Mouse (Mus musculus) thymus, postnatal 4 days (tissue): Measurements from ENCODE around the gene Prelid3b.

ENCODE experiments used
- DNase-seq: peaks from one replicate; pipeline ENCODE4 v3.0.0; 2021

Prelid3b gene

DNA sequence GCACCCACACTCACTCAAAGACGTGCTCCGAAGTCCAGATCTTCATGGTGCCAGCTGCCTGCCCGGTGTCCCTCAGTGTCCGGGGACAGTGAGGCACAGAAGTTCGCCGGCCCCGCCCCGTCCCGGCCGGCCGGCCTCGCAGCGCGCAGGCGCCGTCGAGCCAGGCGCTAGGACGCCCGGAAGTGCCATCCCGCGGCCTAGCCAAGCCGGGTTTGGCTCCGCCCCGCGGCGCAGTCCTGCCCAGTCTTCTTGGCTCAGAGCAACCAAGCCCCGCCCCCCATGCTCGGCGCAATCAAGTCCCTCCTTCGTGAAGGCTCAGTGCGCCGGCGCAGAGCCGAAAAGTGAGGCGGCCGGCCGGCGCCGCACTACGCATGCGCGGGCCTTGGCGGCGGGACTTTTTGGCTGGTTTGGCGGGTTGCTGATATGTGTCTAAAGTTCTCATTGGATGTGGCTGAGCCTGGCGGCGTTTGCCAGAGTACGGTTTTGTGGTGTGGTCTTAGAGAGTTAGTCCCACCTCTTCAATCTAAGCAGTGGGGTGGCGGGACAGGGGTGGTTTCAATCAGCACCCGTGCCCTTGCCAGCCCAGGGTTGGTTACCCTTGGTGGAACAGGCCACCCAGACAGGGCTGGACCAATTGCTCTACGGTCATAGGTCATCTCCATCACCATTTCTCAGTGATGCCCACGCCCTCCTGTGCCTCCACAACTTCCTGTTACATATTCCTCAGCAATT is at the start of gene Prelid3b:
TSS of gene Prelid3b (minus strand) at position 264 of the 732 bp plus-strand sequence.
- DNase-seq: peak; percentile 100

- no peak for DNase-seq
These were observed 49.3 kb upstream of the Prelid3b start for GRCm38 (mm10) chr2:174522134-174522533.

GRCm38 (mm10) chr2:174517141-174518079 is 44.5 kb upstream of the Prelid3b start:
- DNase-seq: no peak

DNA sequence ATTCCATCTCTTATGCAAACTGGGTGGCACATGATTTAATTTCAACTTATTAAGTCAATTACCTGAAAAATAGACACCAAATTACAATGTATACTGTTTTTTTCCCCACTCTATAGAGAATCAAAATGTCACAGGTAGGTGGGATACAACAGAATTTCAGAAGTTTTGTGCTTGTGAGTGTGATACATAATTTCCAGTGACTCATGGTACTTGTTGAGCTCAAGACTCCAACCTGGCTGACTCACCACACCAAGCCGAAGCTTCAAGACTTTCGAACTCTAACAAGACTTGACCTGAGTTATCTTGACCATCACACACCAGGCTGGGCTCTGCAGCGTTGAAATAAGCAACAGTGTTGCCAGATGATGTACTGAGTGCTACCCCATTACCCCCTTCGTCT is 42.0 kb upstream of the Prelid3b start:
- DNase-seq: no peak

DNA sequence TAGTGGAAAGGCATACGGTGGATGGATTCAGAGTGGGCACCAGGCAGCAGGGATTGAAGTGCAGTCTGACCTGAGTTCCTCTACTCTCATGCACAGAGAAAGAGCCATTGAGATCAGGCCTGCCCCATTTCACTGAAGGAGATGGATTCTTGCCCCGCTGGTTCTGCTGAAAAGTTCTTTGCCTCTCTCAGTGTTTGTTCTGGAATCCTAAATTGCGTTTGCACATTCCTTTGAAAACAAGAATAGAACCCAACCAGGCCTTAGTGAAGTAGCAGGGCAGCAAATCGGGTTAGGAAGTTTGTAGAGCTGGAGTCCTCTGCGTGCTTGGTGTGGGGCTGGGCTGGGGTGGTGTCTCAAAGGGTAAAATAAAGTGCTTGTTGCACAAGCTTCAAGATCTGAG is 40.9 kb upstream of the Prelid3b start:
- no peak for DNase-seq

DNA sequence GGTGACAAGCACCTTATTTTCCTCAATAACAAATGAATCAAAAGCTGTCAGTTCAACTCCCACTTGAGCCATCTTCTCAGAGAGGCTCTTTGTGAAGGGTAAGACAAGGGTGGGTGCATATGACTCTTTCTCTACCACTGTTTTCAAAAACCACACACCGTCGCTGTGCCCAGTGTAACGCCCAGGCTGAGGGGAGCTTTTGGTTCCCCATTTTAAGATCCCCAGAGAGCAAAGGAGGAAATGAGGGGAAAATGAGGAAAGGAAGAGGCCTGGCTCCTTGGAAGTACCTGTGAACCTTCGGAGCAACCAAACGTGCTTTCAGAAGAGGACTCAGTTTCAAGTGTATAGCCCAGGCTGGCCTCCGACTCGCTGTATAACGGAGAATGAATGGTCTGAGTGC is 36.9 kb upstream of the Prelid3b start:
- DNase-seq: no peak

DNA sequence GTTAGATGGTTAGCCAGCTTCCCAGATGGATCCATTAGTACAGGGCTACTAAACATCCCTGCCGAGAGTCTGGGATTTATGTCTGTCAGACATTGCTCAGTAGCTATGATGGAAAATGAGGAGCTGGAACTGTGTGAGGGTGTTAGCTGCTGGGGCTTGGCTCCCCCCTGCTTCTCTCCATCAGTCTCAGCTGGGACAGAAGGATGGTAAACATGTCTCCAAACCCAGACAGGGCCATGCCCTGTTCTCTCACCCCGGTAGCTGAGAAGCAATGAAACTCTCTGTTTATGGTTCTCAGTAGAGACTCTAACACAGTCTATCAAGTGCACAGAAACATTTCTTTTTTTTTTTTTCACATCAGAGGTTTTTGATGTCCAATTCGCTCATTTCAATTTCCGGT is 35.1 kb upstream of the Prelid3b start:
- no peak for DNase-seq

- no peak for DNase-seq
These were observed 30.1 kb upstream of the Prelid3b start for GRCm38 (mm10) chr2:174502831-174503460.

- no peak for DNase-seq
These were observed 29.4 kb upstream of the Prelid3b start for GRCm38 (mm10) chr2:174502321-174502720.

GRCm38 (mm10) chr2:174501517-174501916 is 28.6 kb upstream of the Prelid3b start:
- no peak for DNase-seq

- no peak for DNase-seq
These were observed 28.1 kb upstream of the Prelid3b start for GRCm38 (mm10) chr2:174500814-174501503.

DNA sequence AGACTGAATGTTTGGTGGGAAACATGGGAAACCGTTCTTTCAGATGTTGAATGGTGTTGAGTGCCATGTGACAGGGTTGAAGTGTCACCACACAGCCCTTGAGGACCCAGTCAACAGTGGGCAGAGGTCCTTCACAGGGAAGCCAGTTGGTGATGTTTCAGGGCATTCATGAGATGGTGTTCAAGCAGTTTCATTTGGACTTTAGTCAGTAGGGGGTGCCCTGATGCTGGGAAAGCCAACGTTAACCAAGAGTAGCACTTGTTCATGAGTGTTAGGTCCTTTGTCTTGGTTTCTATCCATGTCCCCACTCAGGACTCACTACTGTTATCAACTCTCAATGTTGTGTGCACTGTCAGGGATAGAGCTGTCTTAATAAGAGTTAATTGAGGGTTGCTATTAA is 20.0 kb upstream of the Prelid3b start:
- peak; percentile 55 for DNase-seq

- DNase-seq: no peak
These were observed 14.1 kb upstream of the Prelid3b start for GRCm38 (mm10) chr2:174487005-174487404.

- no peak for DNase-seq
These were observed 5.9 kb upstream of the Prelid3b start for GRCm38 (mm10) chr2:174478746-174479145.

- DNase-seq: no peak
These were observed 4.8 kb upstream of the Prelid3b start for GRCm38 (mm10) chr2:174477543-174478319.

GRCm38 (mm10) chr2:174473550-174473927 is 658 bp upstream of the Prelid3b start:
- no peak for DNase-seq

- no peak for DNase-seq
These were observed 474 bp downstream of the Prelid3b start for GRCm38 (mm10) chr2:174472407-174472806.

DNA sequence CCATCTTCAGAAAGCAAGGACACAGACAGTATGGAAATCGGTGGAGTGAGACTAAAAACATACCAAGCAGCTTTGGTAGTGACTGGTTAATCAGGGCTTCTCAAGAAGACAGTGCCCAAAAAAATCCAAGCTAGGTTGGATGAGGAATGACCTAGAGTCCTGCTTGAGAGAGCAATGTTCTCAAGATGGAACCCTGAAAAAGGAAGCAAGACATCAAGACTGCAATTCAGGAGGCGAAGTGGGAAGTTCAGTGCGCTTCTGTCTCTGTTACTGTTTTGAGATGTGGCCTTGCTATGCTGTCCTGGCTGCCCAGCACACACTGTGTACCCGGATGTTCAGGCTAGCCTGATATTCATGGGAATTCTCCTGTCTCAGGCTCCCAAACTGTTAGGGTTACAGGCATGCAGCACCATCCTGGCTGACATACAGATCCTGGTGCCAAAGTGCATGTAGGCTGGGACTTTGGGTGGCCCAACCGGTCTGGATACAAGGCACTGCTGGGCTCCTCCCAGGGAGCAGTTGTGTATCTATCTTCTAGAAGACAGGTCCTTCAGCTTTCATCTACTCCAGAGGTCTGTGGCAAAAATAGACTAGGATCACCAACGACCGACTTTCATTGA is 2.0 kb downstream of the Prelid3b start:
- no peak for DNase-seq

- no peak for DNase-seq
These were observed 2.5 kb downstream of the Prelid3b start for GRCm38 (mm10) chr2:174470333-174470732.

GRCm38 (mm10) chr2:174463789-174464523 is 8.9 kb downstream of the Prelid3b start, which contains the start of gene Atp5e:
Atp5e (minus strand) TSS chr2:174464105.
- peak; percentile 93 for DNase-seq

DNA sequence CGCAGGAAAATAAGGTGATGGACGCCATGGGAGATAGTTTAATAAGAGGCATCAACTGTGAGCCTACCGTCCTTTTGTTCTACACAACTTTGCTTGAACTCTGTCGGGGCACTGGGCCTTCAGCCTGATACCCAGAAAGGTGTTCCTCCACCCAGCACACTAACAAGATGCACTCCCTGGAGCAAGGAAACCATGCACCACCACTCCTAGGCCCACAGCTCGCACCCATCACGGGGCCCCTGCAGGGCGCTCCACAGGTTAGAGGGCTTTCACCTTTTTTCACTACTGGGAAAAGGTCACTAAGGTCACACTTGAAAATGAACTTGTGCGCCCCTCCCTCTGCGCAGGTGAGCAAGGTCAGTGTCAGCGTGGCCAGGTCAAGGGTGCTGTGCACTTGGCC is 9.5 kb downstream of the Prelid3b start:
- no peak for DNase-seq
